Mouse (Mus musculus) kidney, adult 2 months (tissue): Measurements from ENCODE around the gene Ggn. TPM values are rescaled to one million over a fixed set of nuclear protein-coding genes. Genes with fewer than 3 reads are reported as not detected.

Source experiments
- DNase-seq: peaks from one replicate; pipeline ENCODE4 v3.0.0; 2021
- H3K27ac ChIP-seq: fragments of 200-500 bp; 2 replicates; pipeline ENCODE4 v1.5.1; 2012; ENCODE audit warnings: low read depth, low read length, control low read depth, inconsistent platforms; ENCODE audit not compliant: insufficient read depth
- H3K27me3 ChIP-seq: fragments of 200-500 bp; replicated peaks from 2 replicates; pipeline ENCODE4 v1.6.1; 2012; ENCODE audit warnings: mild to moderate bottlenecking, moderate library complexity, low read length, inconsistent platforms; ENCODE audit not compliant: control insufficient read depth, insufficient read depth
- H3K36me3 ChIP-seq: fragments of 200-500 bp; 2 replicates; pipeline ENCODE4 v1.6.1; 2012; ENCODE audit warnings: mild to moderate bottlenecking, moderate library complexity, low read length, inconsistent platforms; ENCODE audit not compliant: control insufficient read depth, insufficient read depth
- H3K4me1 ChIP-seq: fragments of 200-500 bp; 2 replicates; pipeline ENCODE4 v1.6.1; 2011; ENCODE audit warnings: low read length; ENCODE audit not compliant: control insufficient read depth, insufficient read depth
- H3K4me3 ChIP-seq: fragments of 200-500 bp; 2 replicates; pipeline ENCODE4 v1.5.1; 2011; ENCODE audit warnings: mild to moderate bottlenecking, low read depth, low read length, control low read depth; ENCODE audit not compliant: insufficient read depth
- CTCF ChIP-seq: fragments of 200-500 bp; conservative IDR thresholded peaks from 2 replicates; pipeline ENCODE4 v1.5.1; 2011; ENCODE audit warnings: low read depth, mild to moderate bottlenecking, control low read depth, low read length, moderate library complexity, mixed read lengths; ENCODE audit not compliant: insufficient read depth, insufficient read length
- POLR2A ChIP-seq: fragments of 200-500 bp; IDR thresholded peaks from one replicate; pipeline ENCODE4 v1.6.1; 2011; ENCODE audit warnings: low read depth, low read length, control low read depth
- WGBS: fragments of 180-500 bp; shearing (Covaris S2); methylation state at CpG from one replicate; pipeline ENCODE4 v1.1.7; 2018; 5-methylcytosine and 5-hydroxymethylcytosine counted together
- polyA plus RNA-seq: library from polyadenylated mRNA; depleted of rRNA; stranded (reverse); fragments of >200 nt; gene quantifications from 2 replicates; pipeline ENCODE4 v1.2.3, GENCODE M21; 2012; rRNA removed

Ggn gene
- polyA plus RNA-seq, 1 experiment: 0.38 TPM

- Histone ChIP-seq H3K4me3 (no peak overlapping the region), H3K36me3 (no peaks in the 10 kb centered on the region), H3K27me3 (no peaks in the 10 kb centered on the region), H3K27ac (no peak overlapping the region), H3K4me1 (no peaks in the 10 kb centered on the region)
- DNase-seq: no peak
- TF ChIP-seq POLR2A: no peak
- TF ChIP-seq CTCF: no peak
- 59% methylated on average over 15 of the region's 15 CpGs for WGBS
These were observed 44.8 kb downstream of the Ggn start for GRCm38 (mm10) chr7:29214846-29215245.

Other genes with a start within 250 kb of the Ggn start
- 340 and 367 TPM in 2 replicates for gene Actn4, start 207.9 kb upstream of the Ggn start, polyA plus RNA-seq
- gene Eif3k, start 188.3 kb upstream of the Ggn start, polyA plus RNA-seq: 321 and 343 TPM in 2 replicates
- gene Map4k1, start 188.2 kb upstream of the Ggn start, polyA plus RNA-seq: 2.3 and 6.2 TPM in 2 replicates
- gene Ryr1, start 45.0 kb upstream of the Ggn start, polyA plus RNA-seq: 0.01 and 3.0 TPM in 2 replicates
- gene Rasgrp4, start 35.4 kb upstream of the Ggn start, polyA plus RNA-seq: 1.9 and 2.7 TPM in 2 replicates
- gene Fam98c, start 14.0 kb upstream of the Ggn start, polyA plus RNA-seq: 31.4 and 35.8 TPM in 2 replicates
- 1.8 and 2.6 TPM in 2 replicates for gene Spred3, start 201 bp downstream of the Ggn start, polyA plus RNA-seq
- 178 and 204 TPM in 2 replicates for gene Psmd8, start 10.5 kb downstream of the Ggn start, polyA plus RNA-seq
- gene Catsperg1, start 43.8 kb downstream of the Ggn start, polyA plus RNA-seq: 0.86 and 1.1 TPM in 2 replicates
- 4.4 and 5.6 TPM in 2 replicates for gene Kcnk6, start 62.3 kb downstream of the Ggn start, polyA plus RNA-seq
- 179 and 207 TPM in 2 replicates for gene Yif1b, start 68.1 kb downstream of the Ggn start, polyA plus RNA-seq
- gene 2200002D01Rik, start 78.3 kb downstream of the Ggn start, polyA plus RNA-seq: 4.6 and 7.2 TPM in 2 replicates
- gene Spint2, start 111.7 kb downstream of the Ggn start, polyA plus RNA-seq: 421 and 474 TPM in 2 replicates
- 12.3 and 16.1 TPM in 2 replicates for gene Ppp1r14a, start 119.1 kb downstream of the Ggn start, polyA plus RNA-seq
- gene Dpf1, start 133.7 kb downstream of the Ggn start, polyA plus RNA-seq: 0.07 and 0.11 TPM in 2 replicates